Mouse (Mus musculus) inflammation-experienced regulatory T-cells, adult 6 months (primary cell): Measurements from ENCODE around the gene Dkk3. TPM values are rescaled to one million over a fixed set of nuclear protein-coding genes. Genes with fewer than 3 reads are reported as not detected.
"Not testable (repeated sequence)": the region's sequence is repeated elsewhere in the genome, so short reads cannot be mapped to it uniquely, and the experiment has no call there.

Experiments
- ATAC-seq: one replicate; pipeline ENCODE4 v1.8.0; 2017
- polyA plus RNA-seq, 3 experiments: library from polyadenylated mRNA; unstranded; fragments of 100-300 nt; shearing (Covaris generic); gene quantifications; one replicate each; pipeline ENCODE4 v1.2.1; 2017

Dkk3 gene
- polyA plus RNA-seq, 3 experiments from 2014 or later: 0.10 to 2.1 (median 0.66) TPM

- no peak for ATAC-seq
Observed at GRCm38 (mm10) chr7:112165593-112165992, 6.7 kb upstream of the Dkk3 start.

- ATAC-seq: not testable (repeated sequence)
Observed at GRCm38 (mm10) chr7:112165032-112165431, 6.2 kb upstream of the Dkk3 start.

GRCm38 (mm10) chr7:112164430-112164829 is 5.6 kb upstream of the Dkk3 start:
- ATAC-seq: no peak

- no peak for ATAC-seq
Observed at GRCm38 (mm10) chr7:112159835-112160234, 978 bp upstream of the Dkk3 start.

GRCm38 (mm10) chr7:112158316-112158741 is 528 bp downstream of the Dkk3 start:
- no peak for ATAC-seq

GRCm38 (mm10) chr7:112157584-112158315 is 1.1 kb downstream of the Dkk3 start:
- no peak for ATAC-seq

- no peak for ATAC-seq
Observed at GRCm38 (mm10) chr7:112155194-112155593, 3.7 kb downstream of the Dkk3 start.

GRCm38 (mm10) chr7:112154445-112154844 is 4.4 kb downstream of the Dkk3 start:
- no peak for ATAC-seq

- ATAC-seq: no peak
Observed at GRCm38 (mm10) chr7:112149113-112149512, 9.7 kb downstream of the Dkk3 start.

- no peak for ATAC-seq
Observed at GRCm38 (mm10) chr7:112147979-112148378, 10.9 kb downstream of the Dkk3 start.

GRCm38 (mm10) chr7:112144646-112145179 is 14.1 kb downstream of the Dkk3 start:
- no peak for ATAC-seq

GRCm38 (mm10) chr7:112143978-112144377 is 14.9 kb downstream of the Dkk3 start:
- ATAC-seq: no peak

GRCm38 (mm10) chr7:112143090-112143500 is 15.8 kb downstream of the Dkk3 start:
- ATAC-seq: no peak

- no peak for ATAC-seq
Observed at GRCm38 (mm10) chr7:112142616-112143015, 16.2 kb downstream of the Dkk3 start.

- no peak for ATAC-seq
Observed at GRCm38 (mm10) chr7:112140725-112141124, 18.1 kb downstream of the Dkk3 start.

- no peak for ATAC-seq
Observed at GRCm38 (mm10) chr7:112138509-112139405, 20.1 kb downstream of the Dkk3 start.

- no peak for ATAC-seq
Observed at GRCm38 (mm10) chr7:112138168-112138508, 20.7 kb downstream of the Dkk3 start.

GRCm38 (mm10) chr7:112136537-112136936 is 22.3 kb downstream of the Dkk3 start:
- ATAC-seq: no peak

GRCm38 (mm10) chr7:112135161-112135560 is 23.7 kb downstream of the Dkk3 start:
- ATAC-seq: no peak

GRCm38 (mm10) chr7:112133277-112133676 is 25.6 kb downstream of the Dkk3 start:
- ATAC-seq: no peak

GRCm38 (mm10) chr7:112132005-112132404 is 26.9 kb downstream of the Dkk3 start:
- ATAC-seq: no peak

- ATAC-seq: no peak
Observed at GRCm38 (mm10) chr7:112130660-112131059, 28.2 kb downstream of the Dkk3 start.

GRCm38 (mm10) chr7:112129851-112130250 is 29.0 kb downstream of the Dkk3 start:
- no peak for ATAC-seq

GRCm38 (mm10) chr7:112128810-112129209 is 30.0 kb downstream of the Dkk3 start:
- no peak for ATAC-seq
